Mouse (Mus musculus): ENCODE results near the gene Abcc6.

Abcc6 gene

DNA sequence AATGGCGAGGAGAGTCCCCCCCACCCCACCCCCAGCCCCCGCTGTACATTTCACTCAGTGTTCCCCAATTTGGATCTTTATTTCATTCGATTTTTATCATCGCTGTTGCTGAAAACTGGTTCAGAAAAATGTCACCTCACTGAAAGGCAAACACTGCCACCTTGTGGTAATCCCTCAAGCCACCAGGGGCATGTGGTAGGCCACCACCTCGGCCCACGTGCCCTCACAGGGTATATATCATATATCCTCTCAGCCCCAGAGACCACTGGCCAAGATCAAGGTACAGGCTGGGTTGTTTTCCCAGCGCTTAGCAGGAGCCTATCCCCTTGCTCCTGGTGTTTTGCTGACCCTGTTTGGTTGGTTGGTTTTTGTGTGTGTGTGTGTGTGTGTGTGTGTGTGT lies 95.0 kb downstream of the Abcc6 start:
- in situ Hi-C loops (cut with MseI, MboI): loop anchor here (5.0 to 10.0 kb wide), 2 partner anchors 77 to 200 kb away; no protein-coding TSS in a partner anchor

DNA sequence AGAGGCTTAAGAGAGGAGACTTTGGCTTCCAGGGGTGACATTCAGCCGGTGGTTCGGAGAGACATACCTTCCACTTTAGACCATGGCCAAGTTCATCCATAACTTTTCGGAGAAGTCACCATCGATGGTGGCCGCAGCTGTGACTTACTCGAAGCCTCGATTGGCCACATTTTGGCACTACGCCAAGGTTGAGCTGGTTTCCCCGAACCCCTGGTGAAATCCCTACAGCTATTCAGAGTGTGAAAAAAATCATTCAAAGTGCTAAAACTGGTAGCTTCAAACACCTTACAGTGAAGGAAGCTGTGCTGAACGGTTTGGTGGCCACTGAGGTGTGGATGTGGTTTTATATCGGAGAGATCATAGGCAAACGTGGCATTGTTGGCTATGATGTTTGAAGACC lies 96.3 kb downstream of the Abcc6 start:
- in situ Hi-C loops (cut with MseI, MboI): loop anchor here in 1 of 2 experiments (10.0 kb wide), 1 partner anchor 199 kb away; no protein-coding TSS in a partner anchor

DNA sequence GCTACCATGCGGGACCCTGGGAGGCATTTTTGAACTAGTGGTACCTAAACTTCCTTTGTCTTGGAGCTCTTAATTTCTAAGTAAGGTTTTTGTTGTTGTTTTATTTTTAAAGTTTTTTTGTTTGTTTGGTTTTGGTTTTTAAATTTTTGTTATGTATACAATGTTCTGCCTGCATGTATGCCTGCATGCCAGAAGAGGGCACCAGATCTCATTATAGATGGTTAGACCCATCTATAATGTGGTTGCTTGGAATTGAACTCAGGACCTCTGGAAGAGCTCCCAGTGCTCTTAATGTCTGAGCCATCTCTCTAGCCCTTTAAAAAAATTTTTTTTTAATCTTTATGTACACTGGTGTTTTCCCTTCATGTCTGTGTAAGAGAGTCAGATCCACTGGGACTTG lies 100.4 kb downstream of the Abcc6 start:
- in situ Hi-C loops (cut with MseI, MboI): loop anchor here in 1 of 2 experiments (10.0 kb wide), 1 partner anchor 195 kb away; no protein-coding TSS in a partner anchor

DNA sequence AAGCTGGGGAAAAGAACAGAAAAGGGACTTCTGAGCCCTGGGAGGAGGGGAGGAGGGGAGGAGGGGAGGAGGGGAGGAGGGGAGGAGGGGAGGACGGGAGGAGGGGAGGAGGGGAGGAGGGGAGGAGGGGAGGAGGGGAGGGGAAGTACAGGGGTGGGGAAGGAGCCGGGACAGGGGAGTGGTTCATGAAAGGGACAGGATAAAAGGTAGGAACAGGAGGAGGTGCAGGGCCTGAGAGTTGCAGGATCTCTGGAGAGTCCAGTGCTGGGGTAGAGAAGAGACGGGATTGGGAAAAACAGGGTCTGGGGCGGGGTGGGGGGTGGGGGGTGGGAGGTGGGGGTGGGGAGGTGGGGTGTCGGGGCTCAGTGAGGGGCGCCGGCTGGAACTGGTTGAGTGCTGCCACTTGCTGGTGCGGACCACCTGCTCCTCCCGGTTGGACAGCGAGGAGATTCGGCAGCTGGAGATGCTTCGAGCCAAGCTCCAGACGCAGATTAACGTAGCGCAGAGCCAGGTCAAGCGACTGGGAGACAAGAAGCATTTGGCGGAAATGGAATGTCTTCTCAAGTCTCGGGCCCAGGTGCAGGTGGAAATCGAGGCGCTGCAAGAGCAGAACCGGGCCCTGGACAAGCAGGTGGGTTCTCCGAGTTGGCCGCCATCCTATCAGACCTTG lies 101.3 kb downstream of the Abcc6 start:
- in situ Hi-C loops (cut with MseI, MboI): no loop called here

DNA sequence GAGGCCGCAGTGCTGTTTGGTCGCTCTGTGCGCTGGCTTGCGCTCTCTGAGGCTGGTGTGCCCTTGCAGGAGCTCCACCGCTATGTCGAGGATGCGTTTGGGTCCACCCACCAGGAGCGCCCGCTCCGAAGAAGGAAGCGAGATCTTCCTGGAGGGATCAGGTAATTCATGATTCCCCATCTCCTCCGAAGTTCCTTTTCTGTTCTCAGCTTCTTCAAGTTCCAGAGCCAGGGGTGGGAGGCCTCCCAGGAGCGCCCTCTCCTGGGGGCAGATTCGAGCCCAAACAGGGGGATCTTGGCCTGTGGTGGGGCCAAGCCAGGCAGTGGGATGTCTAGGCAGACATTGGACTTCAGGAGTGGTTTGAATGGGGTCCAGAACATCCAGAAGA lies 105.7 kb downstream of the Abcc6 start:
- in situ Hi-C loops (cut with MseI, MboI): no loop called here

DNA sequence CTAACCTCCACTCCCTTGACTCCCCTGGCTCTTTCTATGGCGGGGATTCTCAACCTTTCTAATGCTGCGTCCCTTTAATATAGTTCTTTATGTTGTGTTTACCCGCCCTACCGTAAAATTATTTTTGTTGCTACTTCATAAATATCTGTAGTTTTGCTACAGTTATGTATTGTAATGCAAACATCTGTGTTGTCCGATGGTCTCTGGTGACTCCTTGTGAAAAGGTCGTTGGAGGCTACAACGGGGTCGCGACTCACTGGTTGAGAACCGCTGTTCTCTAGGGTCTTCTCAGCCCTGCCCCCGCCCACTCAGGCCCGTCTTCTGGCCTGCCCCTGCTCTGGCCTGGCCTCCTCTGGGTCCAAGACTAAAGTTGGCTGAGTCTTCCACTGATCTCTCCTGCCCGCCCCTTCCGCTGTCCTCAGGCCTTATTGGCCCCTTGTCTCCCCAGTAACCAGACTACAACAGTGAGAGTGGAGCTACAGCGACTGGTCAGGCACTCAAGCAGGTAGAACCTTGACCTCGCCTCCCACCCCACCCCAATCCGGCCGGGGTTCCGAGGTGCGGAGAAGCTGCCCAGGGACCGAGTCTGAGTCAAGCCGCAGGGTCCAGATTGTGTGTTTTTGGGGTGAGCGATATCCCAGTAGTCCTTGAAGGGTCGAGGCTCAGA lies 106.2 kb downstream of the Abcc6 start, which contains the start of gene Ccdc114:
Gene Ccdc114, plus strand, starts transcription at position 311 of the 667 bp plus-strand sequence.
- in situ Hi-C loops (cut with MseI, MboI): no loop called here

DNA sequence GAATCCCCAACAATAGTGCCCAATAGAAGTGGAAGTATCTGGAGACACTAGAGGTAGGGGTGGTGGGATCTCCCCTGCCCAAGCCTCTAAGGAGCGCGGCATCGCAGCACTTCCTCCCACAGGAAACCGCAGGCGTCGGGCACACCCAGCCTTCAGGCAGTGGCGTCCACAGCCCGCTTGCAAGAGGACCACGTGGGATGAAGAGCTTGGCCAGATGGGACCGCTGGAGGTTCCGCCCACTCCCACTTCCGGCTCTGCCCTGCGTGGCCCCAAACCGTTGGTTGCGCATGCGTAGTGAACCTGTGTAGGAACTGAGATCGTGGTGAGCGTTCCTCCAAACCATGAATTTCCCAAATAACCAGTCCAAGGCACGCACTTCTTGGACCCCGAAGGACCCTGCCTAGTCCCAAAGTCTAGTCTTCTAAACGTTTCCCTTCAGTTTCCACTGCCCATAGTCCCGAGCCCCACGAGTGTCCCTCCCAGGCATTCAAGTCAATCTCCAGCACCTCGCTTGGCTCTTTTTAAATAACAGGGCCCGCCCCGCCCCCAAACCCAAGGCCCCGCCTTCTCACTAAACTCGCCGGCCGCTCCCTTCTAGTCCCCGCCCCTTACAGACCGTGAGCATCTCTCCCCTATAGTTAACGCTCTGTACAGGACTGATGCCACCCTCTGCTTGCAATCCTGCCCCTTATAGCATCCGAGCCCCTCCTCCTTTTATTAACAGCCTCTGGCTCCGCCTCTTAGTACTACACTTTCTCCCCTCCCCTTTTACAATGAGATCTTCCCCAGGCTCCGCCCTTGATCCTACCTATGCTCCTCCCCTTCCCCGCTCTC lies 107.0 kb downstream of the Abcc6 start:
- in situ Hi-C loops (cut with MseI, MboI): no loop called here

DNA sequence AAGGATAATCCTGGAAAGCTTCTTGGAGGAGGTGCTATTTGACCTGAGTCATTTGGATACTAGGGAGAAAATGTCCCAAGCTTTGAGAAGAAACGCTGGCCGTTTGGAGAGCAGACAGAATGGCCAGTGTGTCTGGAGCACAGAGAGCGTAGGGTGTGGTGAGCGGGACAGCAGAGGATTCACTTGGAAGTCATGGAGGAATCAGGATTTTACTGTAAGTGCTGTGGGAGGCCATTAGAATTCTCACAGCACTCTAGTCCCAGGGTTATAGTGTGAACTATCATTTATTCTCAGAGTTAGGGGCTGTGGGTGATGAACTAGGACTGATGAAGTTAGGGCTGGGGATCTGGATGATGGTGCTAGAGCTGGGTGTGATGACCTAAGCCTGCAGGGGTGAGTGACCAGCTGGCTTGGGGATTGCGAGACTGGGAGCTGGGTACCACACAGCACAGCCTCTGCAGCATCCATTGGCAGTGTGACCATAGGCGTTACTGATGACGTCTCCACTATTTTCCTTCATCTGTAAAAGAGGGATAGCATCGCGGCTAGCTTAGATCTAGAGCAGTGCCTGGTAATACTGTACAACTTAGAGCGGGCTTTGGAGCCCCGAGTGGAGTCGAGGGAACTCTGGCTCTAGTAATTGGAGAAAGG lies 108.0 kb downstream of the Abcc6 start:
- in situ Hi-C loops (cut with MseI, MboI): no loop called here

DNA sequence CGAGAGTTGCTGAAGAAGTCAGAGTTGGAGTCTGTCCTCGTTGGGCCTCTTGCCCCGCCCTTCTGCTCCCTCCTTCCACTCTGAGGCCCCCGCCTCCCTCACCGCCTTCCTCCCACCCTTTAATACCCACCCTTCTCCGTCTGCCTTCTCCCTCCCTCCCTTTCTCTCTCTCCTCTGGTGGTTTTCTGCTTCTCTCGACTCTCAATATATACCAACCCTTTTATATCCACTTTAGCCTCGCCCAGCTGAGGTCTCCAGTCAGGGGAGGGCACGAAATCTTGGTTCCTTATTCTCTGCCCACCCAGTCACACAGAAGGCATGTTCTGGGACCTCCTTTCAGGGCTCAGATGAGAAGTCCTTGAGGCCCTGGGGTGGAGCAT lies 108.9 kb downstream of the Abcc6 start, which contains the start of gene Emp3:
Gene Emp3, minus strand, starts transcription at position 163 of the 380 bp plus-strand sequence.
- in situ Hi-C loops (cut with MseI, MboI): no loop called here

DNA sequence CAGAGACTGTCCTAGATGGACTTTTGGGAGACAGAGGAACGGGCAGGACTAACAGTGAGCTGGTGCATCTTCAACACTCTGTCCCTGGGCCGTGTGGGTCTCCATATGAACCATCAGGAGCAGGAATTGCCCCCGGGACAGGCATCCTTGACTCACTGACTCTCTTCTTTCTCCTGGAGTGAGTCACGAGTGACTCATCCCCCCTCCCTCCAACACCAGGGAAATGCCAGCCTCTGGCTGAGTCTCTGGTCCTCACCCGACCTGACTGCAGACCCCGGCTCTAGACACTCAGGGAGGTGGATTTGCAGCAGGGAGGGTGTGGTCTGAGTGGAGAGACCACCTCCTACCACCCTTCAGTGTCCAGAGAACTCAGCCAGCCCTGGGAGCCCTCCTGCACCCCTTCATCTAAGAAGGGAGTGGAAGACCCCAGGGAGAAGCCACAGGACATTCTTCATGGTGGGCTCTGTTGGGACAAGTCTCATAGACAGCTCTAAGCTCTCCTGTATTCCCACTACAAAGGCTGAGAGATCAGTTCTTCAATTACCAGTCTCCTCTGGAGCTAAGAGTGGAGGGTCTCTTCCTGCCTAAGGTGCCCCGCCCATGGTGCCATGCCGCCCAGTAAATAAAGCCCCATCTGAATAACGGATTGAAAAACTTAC lies 109.4 kb downstream of the Abcc6 start:
- in situ Hi-C loops (cut with MseI, MboI): no loop called here

DNA sequence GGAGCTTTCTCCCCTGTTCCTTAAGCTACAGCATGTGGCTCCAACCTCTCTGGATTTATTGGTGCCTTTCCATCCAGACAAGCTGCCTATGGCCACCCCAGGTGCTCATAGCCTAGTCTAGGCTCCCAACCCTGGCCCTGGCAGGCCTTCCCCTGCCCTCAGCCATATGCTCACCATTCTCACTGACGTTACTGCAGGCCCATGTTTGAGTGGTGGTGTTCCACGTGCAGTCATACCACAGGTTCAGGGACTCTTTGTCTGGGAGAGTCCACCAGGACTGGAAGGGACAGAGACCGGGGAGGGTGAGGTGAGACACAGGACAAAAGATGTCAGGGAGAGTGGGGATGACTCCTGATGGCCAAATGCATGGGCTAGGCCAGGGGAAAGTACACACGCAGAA lies 110.3 kb downstream of the Abcc6 start:
- in situ Hi-C loops (cut with MseI, MboI): no loop called here

DNA sequence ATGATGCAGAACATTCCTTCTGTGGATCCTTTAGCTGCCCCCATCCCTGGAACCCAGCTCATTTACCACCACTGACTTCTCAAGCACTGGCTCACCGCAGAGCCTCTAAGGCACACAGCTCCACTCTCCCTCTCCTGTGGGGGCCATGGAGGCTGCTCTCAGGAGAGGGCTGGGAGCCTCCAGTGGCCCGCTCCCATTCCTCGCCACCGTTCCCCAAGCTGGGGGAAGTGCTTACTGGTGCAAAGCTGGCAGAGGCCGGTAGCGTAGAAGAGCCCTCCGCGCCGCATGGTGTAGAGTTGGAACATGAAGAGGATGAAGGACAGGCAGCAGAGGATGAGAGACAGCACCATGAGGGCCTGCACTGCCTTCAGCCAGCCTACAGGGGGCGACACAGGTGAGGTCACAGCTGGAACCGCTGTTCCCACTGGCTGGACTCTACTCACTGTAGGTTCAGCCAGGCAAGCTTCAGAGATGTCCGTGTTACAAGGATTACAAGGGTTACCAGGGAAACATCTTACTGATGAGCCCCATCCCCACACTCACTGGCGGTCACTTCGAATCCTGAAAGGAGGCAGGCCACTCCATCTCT lies 110.9 kb downstream of the Abcc6 start:
- in situ Hi-C loops (cut with MseI, MboI): no loop called here

DNA sequence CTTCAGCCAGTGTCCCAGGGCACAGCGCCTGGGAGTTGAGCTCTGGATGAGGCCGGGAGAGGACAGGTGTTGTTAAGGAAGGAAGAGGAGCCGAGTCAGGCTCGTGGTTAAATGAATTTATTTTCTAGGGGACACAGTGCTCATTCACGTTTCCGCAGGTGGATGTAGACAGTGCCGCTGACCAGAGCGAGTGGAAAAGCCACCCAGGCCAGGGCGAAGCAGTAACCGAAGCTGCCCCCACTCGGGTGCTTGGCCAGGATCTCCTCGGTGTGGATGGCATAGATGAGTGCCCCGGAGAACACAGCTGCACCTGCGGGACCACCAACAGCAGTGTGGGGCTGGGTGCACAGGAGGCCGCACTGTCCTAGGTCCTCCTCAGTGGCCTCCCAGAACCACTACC lies 112.2 kb downstream of the Abcc6 start:
- in situ Hi-C loops (cut with MseI, MboI): no loop called here
